Mouse (Mus musculus) testis, postnatal 10 days (tissue): Measurements from ENCODE around the gene Thtpa.

ENCODE experiments used
- DNase-seq: peaks from one replicate; pipeline ENCODE4 v3.0.0; 2021; ENCODE audit warnings: low spot score

The Thtpa gene

GRCm38 (mm10) chr14:55146324-55146723 is 51.7 kb downstream of the Thtpa start:
- no peak for DNase-seq

- no peak for DNase-seq
Observed at GRCm38 (mm10) chr14:55146829-55147401, 52.3 kb downstream of the Thtpa start.

DNA sequence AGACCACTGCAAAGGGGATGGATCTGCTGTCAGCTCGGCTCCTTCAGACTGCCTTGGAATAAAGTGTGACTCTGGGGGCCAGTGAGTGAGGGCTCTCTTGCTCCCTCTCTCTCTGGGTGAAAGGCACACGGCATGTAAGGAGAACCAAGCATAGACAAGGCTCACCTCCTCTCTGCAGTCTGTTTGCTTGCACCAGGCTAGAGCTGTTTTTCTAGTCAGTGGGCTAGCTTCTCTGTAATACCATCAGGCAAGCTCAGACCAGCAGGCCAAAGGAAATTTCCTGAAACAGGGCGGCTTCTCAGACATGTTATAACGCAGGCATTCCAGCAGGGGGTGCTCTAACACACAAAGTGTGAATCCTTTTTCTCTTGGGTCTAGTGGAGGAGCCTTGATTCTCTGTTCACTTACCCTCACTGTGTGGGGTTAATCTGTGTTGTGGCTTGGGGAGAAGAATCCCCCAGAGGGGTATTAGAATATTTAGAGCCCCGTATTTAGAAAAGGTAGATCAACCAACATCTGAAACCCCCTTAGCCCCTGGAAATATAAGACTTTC is 53.9 kb downstream of the Thtpa start:
- DNase-seq: peak; percentile 80
